16 mouse cellular contexts compared by ENCODE assay signal in the genomic region with DNA sequence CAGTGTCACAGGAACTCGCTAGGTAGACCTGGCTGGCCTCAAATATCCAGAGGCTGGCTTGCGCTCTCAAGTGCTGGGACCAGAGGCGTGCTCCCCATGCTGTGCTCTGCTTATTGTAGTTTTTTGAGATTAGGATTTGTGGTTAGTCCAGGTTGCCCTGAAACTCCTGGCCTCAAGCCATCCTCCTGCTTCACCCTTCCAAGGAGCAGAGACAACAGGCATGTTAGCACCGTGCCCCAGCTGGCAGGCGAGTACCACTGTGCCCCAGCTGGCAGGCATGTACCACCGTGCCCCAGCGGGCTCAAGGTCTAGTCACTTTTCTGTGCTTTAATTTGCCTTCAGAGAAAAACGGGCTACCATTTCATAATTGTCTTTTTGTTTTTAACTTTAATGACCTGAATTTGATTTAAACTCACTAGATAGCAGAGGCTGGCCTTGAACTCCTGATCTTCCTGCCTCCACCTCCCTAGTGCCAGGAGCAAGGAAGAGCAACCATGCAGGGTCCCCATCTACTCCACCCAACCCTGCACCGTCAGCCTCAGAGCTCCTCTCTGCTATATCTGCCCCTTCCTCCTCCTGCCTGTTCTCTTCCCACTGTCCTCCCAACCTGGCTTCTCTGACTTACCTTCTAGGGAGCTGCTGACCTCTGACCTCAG. TPM values are rescaled to one million over a fixed set of nuclear protein-coding genes. Genes with fewer than 3 reads are reported as not detected.
DNase-seq lines count a peak whose midpoint lies in the region; ATAC-seq and TF ChIP-seq lines count a peak whose summit lies in the region.
"Had no signal": no experiment of that assay in that cellular context is flagged by ENCODE, and none has a peak within 500 bp of the region (broad histone marks: within the 10 kb centered on the region; RNA-seq: fewer than 3 reads in every experiment).

No protein-coding gene starts in this region.

- H3K27me3 ChIP-seq in forebrain, embryonic 10.5 days (ENCODE audit: poor library complexity, severe bottlenecking), result peaks cover 64% of the 10 kb centered on the region
- H3K27me3 ChIP-seq in forebrain, embryonic 14.5 days (replicated peaks; ENCODE audit: control insufficient read depth, insufficient read depth, low read length), result peaks cover 15% of the 10 kb centered on the region; the same call in 1 of the 2 replicates
- H3K27me3 ChIP-seq in midbrain, embryonic 10.5 days (ENCODE audit: low read depth, poor library complexity, severe bottlenecking), result peaks cover 62% of the 10 kb centered on the region
- H3K27me3 ChIP-seq in midbrain, postnatal 0 days (ENCODE audit: insufficient read depth, low read length), result peaks cover 22% of the 10 kb centered on the region
- no peaks in the 10 kb centered on the region for H3K27me3 ChIP-seq in liver, postnatal 0 days (ENCODE audit: insufficient read depth, low read length)
- H3K27me3 ChIP-seq in hindbrain, embryonic 14.5 days (ENCODE audit: control insufficient read depth, insufficient read depth, low read length), result peaks cover 24% of the 10 kb centered on the region

- peaks cover 28% of the 10 kb centered on the region for H3K4me1 ChIP-seq in forebrain, embryonic 10.5 days
- H3K4me1 ChIP-seq in forebrain, embryonic 14.5 days (ENCODE audit: control insufficient read depth, insufficient read depth, low read length), result no peaks in the 10 kb centered on the region
- peaks cover 26% of the 10 kb centered on the region for H3K4me1 ChIP-seq in midbrain, embryonic 10.5 days
- H3K4me1 ChIP-seq in midbrain, postnatal 0 days (ENCODE audit: insufficient read depth, low read length), result no peaks in the 10 kb centered on the region
- H3K4me1 ChIP-seq in brown adipose tissue, adult 24 weeks (ENCODE audit: control insufficient read depth, insufficient read depth, insufficient read length, low read length), result peaks cover 21% of the 10 kb centered on the region
- H3K4me1 ChIP-seq in liver, postnatal 0 days (ENCODE audit: insufficient read depth), result peaks cover 36% of the 10 kb centered on the region
- H3K4me1 ChIP-seq in hindbrain, embryonic 14.5 days (replicated peaks; ENCODE audit: control insufficient read depth, insufficient read depth, low read length), result no peaks in the 10 kb centered on the region

- no peak for DNase-seq in forebrain, embryonic 10.5 days (ENCODE audit: extremely low spot score, low spot score)
- DNase-seq in forebrain, embryonic 14.5 days (ENCODE audit: low spot score), result no peak
- DNase-seq in midbrain, embryonic 10.5 days (ENCODE audit: low spot score), result no peak
- no peak for DNase-seq in midbrain, postnatal 0 days (ENCODE audit: low spot score)
- no peak for DNase-seq in liver, postnatal 0 days
- DNase-seq in testis, postnatal 10 days (ENCODE audit: low spot score), result no peak
- DNase-seq in hindbrain, embryonic 14.5 days (ENCODE audit: low spot score), result no peak
- DNase-seq: B cell, adult 2 months; cerebellum, adult 2 months; forebrain, postnatal 0 days; layer of hippocampus, adult 9-11 months; lung, postnatal 4 days; spleen, adult 18-20 months had no signal

- TF ChIP-seq EP300 in liver, postnatal 0 days (IDR thresholded peaks at IDR 0.05; ENCODE audit: low read depth), result no peak

- peak overlapping the region; percentile 56 for H3K27ac ChIP-seq in forebrain, embryonic 10.5 days
- no peak overlapping the region for H3K27ac ChIP-seq in forebrain, embryonic 14.5 days (ENCODE audit: low read depth, low read length)
- peak overlapping the region; percentile 55; the same call in 1 of the 2 replicates for H3K27ac ChIP-seq in midbrain, embryonic 10.5 days (replicated peaks)
- no peak overlapping the region for H3K27ac ChIP-seq in midbrain, postnatal 0 days (ENCODE audit: low read depth, low read length)
- H3K27ac ChIP-seq in brown adipose tissue, adult 24 weeks (replicated peaks; ENCODE audit: low read depth, low read length), result peak overlapping the region; percentile 96
- peak overlapping the region; percentile 61 for H3K27ac ChIP-seq in liver, postnatal 0 days (ENCODE audit: low read depth)
- no peak overlapping the region for H3K27ac ChIP-seq in hindbrain, embryonic 14.5 days
- H3K27ac ChIP-seq: hindbrain, embryonic 13.5 days; limb, embryonic 12.5 days had no signal

- no peaks in the 10 kb centered on the region for H3K9me3 ChIP-seq in forebrain, embryonic 10.5 days
- H3K9me3 ChIP-seq in forebrain, embryonic 14.5 days (replicated peaks; ENCODE audit: control insufficient read depth, low read length), result no peaks in the 10 kb centered on the region
- H3K9me3 ChIP-seq in midbrain, embryonic 10.5 days (replicated peaks), result no peaks in the 10 kb centered on the region
- no peaks in the 10 kb centered on the region for H3K9me3 ChIP-seq in midbrain, postnatal 0 days (ENCODE audit: low read length)
- H3K9me3 ChIP-seq in liver, postnatal 0 days (ENCODE audit: low read length), result no peaks in the 10 kb centered on the region
- no peaks in the 10 kb centered on the region for H3K9me3 ChIP-seq in hindbrain, embryonic 14.5 days (ENCODE audit: control insufficient read depth, low read length)
- H3K9me3 ChIP-seq: hindbrain, embryonic 13.5 days; limb, embryonic 12.5 days had no signal

- no peak for TF ChIP-seq CTCF in midbrain, postnatal 0 days (IDR thresholded peaks at IDR 0.05)
- no peak for TF ChIP-seq CTCF in liver, postnatal 0 days (IDR thresholded peaks at IDR 0.05; ENCODE audit: low read depth)

- ATAC-seq in forebrain, embryonic 14.5 days, result no peak
- no peak for ATAC-seq in midbrain, postnatal 0 days (ENCODE audit: low FRiP score)
- peak; percentile 11; the same call in 1 of the 2 replicates for ATAC-seq in liver, postnatal 0 days
- no peak for ATAC-seq in hindbrain, embryonic 14.5 days (ENCODE audit: low FRiP score)
- ATAC-seq: forebrain, postnatal 0 days had no signal

- H3K9ac ChIP-seq in forebrain, embryonic 14.5 days (ENCODE audit: low read length), result no peak overlapping the region
- no peak overlapping the region for H3K9ac ChIP-seq in midbrain, postnatal 0 days (replicated peaks; ENCODE audit: low read length, poor library complexity, severe bottlenecking)
- H3K9ac ChIP-seq in liver, postnatal 0 days (replicated peaks), result peak overlapping the region; percentile 60
- no peak overlapping the region for H3K9ac ChIP-seq in hindbrain, embryonic 14.5 days
- H3K9ac ChIP-seq: forebrain, postnatal 0 days; hindbrain, embryonic 13.5 days; limb, embryonic 12.5 days had no signal

- no peak overlapping the region for H3K4me2 ChIP-seq in forebrain, embryonic 14.5 days (ENCODE audit: low read length)
- no peak overlapping the region for H3K4me2 ChIP-seq in midbrain, postnatal 0 days (ENCODE audit: low read depth, low read length, poor library complexity, severe bottlenecking)
- H3K4me2 ChIP-seq in liver, postnatal 0 days (ENCODE audit: low read depth, low read length), result peak overlapping the region; percentile 90
- no peak overlapping the region for H3K4me2 ChIP-seq in hindbrain, embryonic 14.5 days (replicated peaks)
- H3K4me2 ChIP-seq: hindbrain, embryonic 13.5 days; limb, embryonic 12.5 days had no signal

- H3K36me3 ChIP-seq in forebrain, embryonic 10.5 days (replicated peaks), result no peaks in the 10 kb centered on the region
- no peaks in the 10 kb centered on the region for H3K36me3 ChIP-seq in forebrain, embryonic 14.5 days (ENCODE audit: control insufficient read depth, insufficient read depth, low read length)
- H3K36me3 ChIP-seq in midbrain, embryonic 10.5 days, result no peaks in the 10 kb centered on the region
- no peaks in the 10 kb centered on the region for H3K36me3 ChIP-seq in midbrain, postnatal 0 days (ENCODE audit: insufficient read depth, low read length)
- peaks cover 2% of the 10 kb centered on the region; the same call in 1 of the 2 replicates for H3K36me3 ChIP-seq in liver, postnatal 0 days (replicated peaks; ENCODE audit: insufficient read depth, low read length)
- H3K36me3 ChIP-seq in hindbrain, embryonic 14.5 days (replicated peaks; ENCODE audit: control insufficient read depth, insufficient read depth), result no peaks in the 10 kb centered on the region
- H3K36me3 ChIP-seq: hindbrain, embryonic 13.5 days; limb, embryonic 12.5 days had no signal

- H3K4me3 ChIP-seq in forebrain, embryonic 10.5 days, result peak overlapping the region; percentile 23
- H3K4me3 ChIP-seq in forebrain, embryonic 14.5 days (ENCODE audit: low read depth, low read length), result no peak overlapping the region
- H3K4me3 ChIP-seq in midbrain, embryonic 10.5 days, result peak overlapping the region; percentile 18; the same call in 1 of the 2 replicates
- H3K4me3 ChIP-seq in midbrain, postnatal 0 days (ENCODE audit: low read depth, low read length), result no peak overlapping the region
- H3K4me3 ChIP-seq in brown adipose tissue, adult 24 weeks (ENCODE audit: insufficient read depth, low read depth, low read length), result no peak overlapping the region
- H3K4me3 ChIP-seq in liver, postnatal 0 days (ENCODE audit: low read depth, low read length), result peak overlapping the region; percentile 42
- H3K4me3 ChIP-seq in hindbrain, embryonic 14.5 days (replicated peaks; ENCODE audit: low read length), result no peak overlapping the region
- H3K4me3 ChIP-seq: hindbrain, embryonic 13.5 days; limb, embryonic 12.5 days had no signal

- WGBS in forebrain, embryonic 10.5 days, result 84% methylated on average over 9 of the region's 9 CpGs
- WGBS in forebrain, embryonic 14.5 days, result 73% methylated on average over 9 of the region's 9 CpGs
- 89% methylated on average over 9 of the region's 9 CpGs for WGBS in midbrain, embryonic 10.5 days
- 79% methylated on average over 9 of the region's 9 CpGs for WGBS in midbrain, postnatal 0 days
- 62% methylated on average over 9 of the region's 9 CpGs for WGBS in liver, postnatal 0 days (ENCODE audit: insufficient replicate concordance)
- 63% methylated on average over 9 of the region's 9 CpGs for WGBS in hindbrain, embryonic 14.5 days

RNA-seq across cellular contexts. Expression of gene Acp5, which starts 0.4 kb away (rescaled TPM):
- 19.2 and 26.1 TPM in 2 replicates for polyA plus RNA-seq in forebrain, embryonic 10.5 days (2016; fragmentation: Nextera tagmentation; extraction: Ambion mirVana)
- polyA plus RNA-seq in forebrain, embryonic 14.5 days (2014; fragmentation: Nextera tagmentation; extraction: Ambion mirVana), result 0.38 and 0.42 TPM in 2 replicates
- 20.2 and 20.9 TPM in 2 replicates for polyA plus RNA-seq in midbrain, embryonic 10.5 days (2016; fragmentation: Nextera tagmentation; extraction: Ambion mirVana)
- total RNA-seq in midbrain, postnatal 0 days (2014; rRNA removed), result 1.0 and 2.9 TPM in 2 replicates
- 0.47 and 0.79 TPM in 2 replicates for polyA plus RNA-seq in midbrain, postnatal 0 days (2015; fragmentation: Nextera tagmentation; extraction: Ambion mirVana)
- 179 and 198 TPM in 2 replicates for polyA plus RNA-seq in brown adipose tissue, adult 24 weeks (2012; ENCODE audit: insufficient read depth, insufficient read length, missing spikeins)
- 102 and 108 TPM in 2 replicates for polyA plus RNA-seq in liver, postnatal 0 days (2015; fragmentation: Nextera tagmentation; extraction: Ambion mirVana)
- polyA plus RNA-seq in hindbrain, embryonic 14.5 days (2014; fragmentation: Nextera tagmentation; extraction: Ambion mirVana), result 0.47 and 0.60 TPM in 2 replicates

RNA-seq across cellular contexts. Expression of gene Elof1, which starts 18.1 kb away (rescaled TPM):
- 250 and 254 TPM in 2 replicates for polyA plus RNA-seq in forebrain, embryonic 10.5 days (2016; fragmentation: Nextera tagmentation; extraction: Ambion mirVana)
- 213 and 240 TPM in 2 replicates for polyA plus RNA-seq in forebrain, embryonic 14.5 days (2014; fragmentation: Nextera tagmentation; extraction: Ambion mirVana)
- polyA plus RNA-seq in midbrain, embryonic 10.5 days (2016; fragmentation: Nextera tagmentation; extraction: Ambion mirVana), result 251 and 265 TPM in 2 replicates
- 129 and 132 TPM in 2 replicates for total RNA-seq in midbrain, postnatal 0 days (2014; rRNA removed)
- 161 and 178 TPM in 2 replicates for polyA plus RNA-seq in midbrain, postnatal 0 days (2015; fragmentation: Nextera tagmentation; extraction: Ambion mirVana)
- 101 and 117 TPM in 2 replicates for polyA plus RNA-seq in brown adipose tissue, adult 24 weeks (2012; ENCODE audit: insufficient read depth, insufficient read length, missing spikeins)
- polyA plus RNA-seq in liver, postnatal 0 days (2015; fragmentation: Nextera tagmentation; extraction: Ambion mirVana), result 72.7 and 75.6 TPM in 2 replicates
- 192 and 193 TPM in 2 replicates for polyA plus RNA-seq in hindbrain, embryonic 14.5 days (2014; fragmentation: Nextera tagmentation; extraction: Ambion mirVana)

RNA-seq across cellular contexts. Expression of gene Pigyl, which starts 21.5 kb away (rescaled TPM):
- 53.3 and 56.9 TPM in 2 replicates for polyA plus RNA-seq in forebrain, embryonic 10.5 days (2016; fragmentation: Nextera tagmentation; extraction: Ambion mirVana)
- polyA plus RNA-seq in forebrain, embryonic 14.5 days (2014; fragmentation: Nextera tagmentation; extraction: Ambion mirVana), result 93.5 and 109 TPM in 2 replicates
- polyA plus RNA-seq in midbrain, embryonic 10.5 days (2016; fragmentation: Nextera tagmentation; extraction: Ambion mirVana), result 57.8 and 60.3 TPM in 2 replicates
- total RNA-seq in midbrain, postnatal 0 days (2014; rRNA removed), result 27.0 and 40.8 TPM in 2 replicates
- 120 and 122 TPM in 2 replicates for polyA plus RNA-seq in midbrain, postnatal 0 days (2015; fragmentation: Nextera tagmentation; extraction: Ambion mirVana)
- 47.7 and 58.0 TPM in 2 replicates for polyA plus RNA-seq in brown adipose tissue, adult 24 weeks (2012; ENCODE audit: insufficient read depth, insufficient read length, missing spikeins)
- polyA plus RNA-seq in liver, postnatal 0 days (2015; fragmentation: Nextera tagmentation; extraction: Ambion mirVana), result 34.9 and 36.6 TPM in 2 replicates
- polyA plus RNA-seq in hindbrain, embryonic 14.5 days (2014; fragmentation: Nextera tagmentation; extraction: Ambion mirVana), result 78.5 and 101 TPM in 2 replicates

RNA-seq across cellular contexts. Expression of gene Cnn1, which starts 36.1 kb away (rescaled TPM):
- 0.46 and 1.0 TPM in 2 replicates for polyA plus RNA-seq in forebrain, embryonic 10.5 days (2016; fragmentation: Nextera tagmentation; extraction: Ambion mirVana)
- 0.19 and 0.72 TPM in 2 replicates for polyA plus RNA-seq in forebrain, embryonic 14.5 days (2014; fragmentation: Nextera tagmentation; extraction: Ambion mirVana)
- 1.0 and 3.0 TPM in 2 replicates for polyA plus RNA-seq in midbrain, embryonic 10.5 days (2016; fragmentation: Nextera tagmentation; extraction: Ambion mirVana)
- total RNA-seq in midbrain, postnatal 0 days (2014; rRNA removed), result 1.2 and 1.3 TPM in 2 replicates
- polyA plus RNA-seq in midbrain, postnatal 0 days (2015; fragmentation: Nextera tagmentation; extraction: Ambion mirVana), result 0.77 and 0.92 TPM in 2 replicates
- 1.9 and 5.7 TPM in 2 replicates for polyA plus RNA-seq in brown adipose tissue, adult 24 weeks (2012; ENCODE audit: insufficient read depth, insufficient read length, missing spikeins)
- 0.33 and 0.68 TPM in 2 replicates for polyA plus RNA-seq in liver, postnatal 0 days (2015; fragmentation: Nextera tagmentation; extraction: Ambion mirVana)
- 1.0 and 1.1 TPM in 2 replicates for polyA plus RNA-seq in hindbrain, embryonic 14.5 days (2014; fragmentation: Nextera tagmentation; extraction: Ambion mirVana)

RNA-seq across cellular contexts. Expression of gene Ecsit, which starts 49.9 kb away (rescaled TPM):
- polyA plus RNA-seq in forebrain, embryonic 10.5 days (2016; fragmentation: Nextera tagmentation; extraction: Ambion mirVana), result 42.0 and 43.2 TPM in 2 replicates
- 47.2 and 56.2 TPM in 2 replicates for polyA plus RNA-seq in forebrain, embryonic 14.5 days (2014; fragmentation: Nextera tagmentation; extraction: Ambion mirVana)
- polyA plus RNA-seq in midbrain, embryonic 10.5 days (2016; fragmentation: Nextera tagmentation; extraction: Ambion mirVana), result 41.1 and 44.1 TPM in 2 replicates
- total RNA-seq in midbrain, postnatal 0 days (2014; rRNA removed), result 49.6 and 56.3 TPM in 2 replicates
- 55.0 and 57.2 TPM in 2 replicates for polyA plus RNA-seq in midbrain, postnatal 0 days (2015; fragmentation: Nextera tagmentation; extraction: Ambion mirVana)
- 95.3 and 111 TPM in 2 replicates for polyA plus RNA-seq in brown adipose tissue, adult 24 weeks (2012; ENCODE audit: insufficient read depth, insufficient read length, missing spikeins)
- 18.1 and 18.2 TPM in 2 replicates for polyA plus RNA-seq in liver, postnatal 0 days (2015; fragmentation: Nextera tagmentation; extraction: Ambion mirVana)
- 49.3 and 54.4 TPM in 2 replicates for polyA plus RNA-seq in hindbrain, embryonic 14.5 days (2014; fragmentation: Nextera tagmentation; extraction: Ambion mirVana)

Comparison
In these comparisons a context has a peak if more than half of its experiments do, and no peak if none do; other contexts are left out.
1. H3K27ac ChIP-seq: peak in forebrain, embryonic 10.5 days (single experiment), midbrain, embryonic 10.5 days (single experiment), brown adipose tissue, adult 24 weeks (single experiment) and liver, postnatal 0 days (single experiment); none in forebrain, embryonic 14.5 days (single experiment), midbrain, postnatal 0 days (single experiment) and hindbrain, embryonic 14.5 days (single experiment).
2. H3K4me3 ChIP-seq: peak in forebrain, embryonic 10.5 days (single experiment), midbrain, embryonic 10.5 days (single experiment) and liver, postnatal 0 days (single experiment); none in forebrain, embryonic 14.5 days (single experiment), midbrain, postnatal 0 days (single experiment), brown adipose tissue, adult 24 weeks (single experiment) and hindbrain, embryonic 14.5 days (single experiment).
3. RNA of gene Acp5, which starts 0.4 kb away (polyA plus RNA-seq): 179 to 198 TPM in brown adipose tissue, adult 24 weeks, 102 to 108 TPM in liver, postnatal 0 days, 19.2 to 26.1 TPM in forebrain, embryonic 10.5 days and 20.2 to 20.9 TPM in midbrain, embryonic 10.5 days; 0.47 to 0.79 TPM in midbrain, postnatal 0 days, 0.47 to 0.60 TPM in hindbrain, embryonic 14.5 days and 0.38 to 0.42 TPM in forebrain, embryonic 14.5 days; every median in the first group is over 10 times any median in the second.